Mouse (Mus musculus) ovary, postnatal 14 days (tissue): ENCODE measurements around the gene Rpa3.
A peak's percentile ranks its signal among the peaks of the same experiment; 100 is the strongest.

Experiments
- DNase-seq: peaks from one replicate; pipeline ENCODE4 v3.0.0; 2022; ENCODE audit warnings: low spot score

Rpa3 gene

DNA sequence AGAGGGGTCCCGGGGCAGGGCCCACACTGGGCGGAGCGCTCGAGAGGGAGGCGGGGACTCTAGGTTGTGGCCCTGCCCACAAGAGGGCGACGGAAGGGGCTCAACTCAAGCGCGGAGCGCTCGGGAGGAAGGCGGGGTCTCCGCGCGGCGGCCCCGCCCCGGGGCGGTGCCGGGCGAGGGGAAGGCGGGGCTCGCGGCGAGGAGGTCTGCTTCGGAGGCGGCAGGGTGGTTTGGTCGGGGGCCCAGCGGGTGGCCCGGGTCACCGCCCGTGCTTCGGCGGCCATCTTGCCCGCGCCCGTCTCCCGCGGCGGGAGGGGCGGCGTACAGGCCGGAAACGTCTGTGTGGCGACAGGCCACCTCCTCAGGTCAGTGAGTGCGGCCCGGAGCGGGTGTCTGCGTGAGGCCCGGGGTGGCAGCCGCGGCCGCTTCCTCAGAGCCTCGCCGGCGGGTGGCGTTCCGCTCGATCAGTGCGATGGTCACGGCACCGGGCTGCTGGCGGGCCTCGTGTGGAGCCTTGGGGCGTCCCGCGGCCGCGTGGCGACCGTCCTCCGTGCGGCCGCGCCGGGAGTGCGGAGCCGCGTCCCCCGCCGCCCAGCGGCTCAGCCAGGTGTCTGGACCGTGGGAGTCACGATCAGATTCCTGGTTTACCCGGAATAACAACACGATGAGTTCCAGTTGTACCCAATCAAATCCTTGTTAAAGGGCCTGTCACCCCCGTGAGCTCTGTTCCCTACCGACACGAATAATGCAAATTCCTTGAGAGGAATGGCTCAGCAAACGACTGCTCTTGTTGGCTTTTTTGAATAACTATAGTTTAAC is 49.7 kb downstream of the Rpa3 start, which contains the start of gene Mios:
Mios (plus strand) TSS at position 176 of the 819 bp plus-strand sequence.
- peak; percentile 70 for DNase-seq
